Mouse (Mus musculus) testis, adult 10 weeks (tissue): ENCODE data around the gene Gm9. TPM values are rescaled to one million over a fixed set of nuclear protein-coding genes. Genes with fewer than 3 reads are reported as not detected.

Experiments
- polyA plus RNA-seq: library from polyadenylated mRNA; stranded (reverse); fragments of 350-450 nt; fragmentation: Illumina TruSeq; extraction: RNeasy Lipid Tissue Mini Kit (QIAGEN cat#74804); gene quantifications from one replicate; pipeline ENCODE4 v1.2.3, GENCODE M21; 2014; ENCODE audit warnings: low read depth, low replicate concordance

Gene Gm9
- polyA plus RNA-seq, result 14.8 TPM

GRCm38 (mm10) chrX:37210941-37211340 is at the start of gene Gm9:
TSS of gene Gm9 (minus strand) at chrX:37211041.

GRCm38 (mm10) chrX:37249619-37250018 is 38.8 kb upstream of the Gm9 start, which contains the start of gene Rhox3a:
TSS of gene Rhox3a (plus strand) at chrX:37249919.

DNA sequence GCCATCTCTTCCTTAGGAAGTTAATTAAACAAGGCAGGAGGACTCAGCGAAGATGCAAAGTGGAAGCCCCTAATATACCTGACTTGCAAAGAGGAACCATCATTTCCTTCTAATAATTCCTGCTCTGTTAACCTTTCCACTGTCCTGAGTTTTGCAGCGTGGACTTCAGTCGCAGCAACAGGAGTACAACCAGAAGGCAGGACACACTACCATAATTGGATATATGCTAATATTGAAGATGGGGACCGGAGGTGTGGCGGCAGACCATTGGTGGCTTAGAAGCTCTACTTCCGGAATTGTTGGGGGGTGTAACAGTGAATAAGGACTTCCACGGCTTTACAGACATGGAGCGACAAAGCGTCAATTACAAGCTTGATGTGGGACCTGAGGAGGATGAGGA is 33.8 kb upstream of the Gm9 start, which contains the start of gene Rhox2a:
TSS of gene Rhox2a (plus strand) at position 301 of the 400 bp plus-strand sequence.

DNA sequence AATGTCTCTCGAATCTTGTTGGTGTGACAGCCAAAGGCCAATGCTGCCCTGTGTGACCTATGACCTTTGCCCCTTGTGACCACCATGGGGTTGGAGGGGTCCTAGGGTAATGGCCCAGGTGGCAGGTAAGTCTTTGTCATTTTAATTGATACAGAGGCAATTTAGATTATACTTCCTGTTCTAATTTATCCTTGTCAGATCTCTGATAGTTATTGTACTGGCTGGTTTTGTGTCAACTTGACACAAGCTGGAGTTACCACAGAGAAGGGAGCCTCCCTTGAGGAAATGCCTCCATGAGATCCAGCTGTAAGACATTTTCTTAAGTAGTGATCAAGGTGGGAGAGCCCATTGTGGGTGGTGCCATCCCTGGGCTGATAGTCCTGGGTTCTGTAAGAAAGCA is 11.3 kb upstream of the Gm9 start, which contains the start of gene Rhox1:
TSS of gene Rhox1 (minus strand) at position 101 of the 400 bp plus-strand sequence.

GRCm38 (mm10) chrX:37191105-37191743 is 19.6 kb downstream of the Gm9 start, which contains the start of the genes Ndufa1 and Rnf113a1:
TSS of gene Ndufa1 (minus strand) at chrX:37191163.
TSS of gene Rnf113a1 (plus strand) at chrX:37191245.

GRCm38 (mm10) chrX:37168742-37169141 is 42.1 kb downstream of the Gm9 start, which contains the start of gene Akap14:
TSS of gene Akap14 (minus strand) at chrX:37168842.

Other genes with a start within 250 kb of the Gm9 start
- gene Sept6, start 219.2 kb downstream of the Gm9 start, polyA plus RNA-seq, result 33.8 TPM
- 1.3 TPM for gene Sowahd, start 162.2 kb downstream of the Gm9 start, polyA plus RNA-seq
- 57.6 TPM for gene Rpl39, start 125.6 kb downstream of the Gm9 start, polyA plus RNA-seq
- gene Upf3b, start 100.7 kb downstream of the Gm9 start, polyA plus RNA-seq, result 46.5 TPM
- 3.8 TPM for gene Nkap, start 84.2 kb downstream of the Gm9 start, polyA plus RNA-seq
- 29.0 TPM for gene Akap14, start 42.2 kb downstream of the Gm9 start, polyA plus RNA-seq
- gene Ndufa1, start 19.9 kb downstream of the Gm9 start, polyA plus RNA-seq, result 57.3 TPM
- gene Rnf113a1, start 19.8 kb downstream of the Gm9 start, polyA plus RNA-seq, result not detected
- gene Rhox1, start 11.2 kb upstream of the Gm9 start, polyA plus RNA-seq, result not detected
- 0.46 TPM for gene Rhox2a, start 33.9 kb upstream of the Gm9 start, polyA plus RNA-seq
- gene Rhox3a, start 38.9 kb upstream of the Gm9 start, polyA plus RNA-seq, result 0.25 TPM
- not detected for gene Rhox4a, start 54.3 kb upstream of the Gm9 start, polyA plus RNA-seq
- gene Rhox3a2, start 169.0 kb upstream of the Gm9 start, polyA plus RNA-seq, result 2.3 TPM
- not detected for gene Rhox4a2, start 179.8 kb upstream of the Gm9 start, polyA plus RNA-seq
- gene Rhox2b, start 201.0 kb upstream of the Gm9 start, polyA plus RNA-seq, result not detected
- not detected for gene Rhox4b, start 221.5 kb upstream of the Gm9 start, polyA plus RNA-seq
- gene Rhox2c, start 242.6 kb upstream of the Gm9 start, polyA plus RNA-seq, result not detected
- 0.91 TPM for gene Rhox3c, start 247.5 kb upstream of the Gm9 start, polyA plus RNA-seq